Mouse (Mus musculus): ENCODE results near the gene Adam23. TPM values are rescaled to one million over a fixed set of nuclear protein-coding genes. Genes with fewer than 3 reads are reported as not detected.

Gene Adam23
- polyA plus RNA-seq, 1 experiment from 2014 or later, result 1.9 TPM

GRCm38 (mm10) chr1:63434052-63434451, 11.6 kb upstream of the Adam23 start:
- Histone ChIP-seq H3K36me3 (ENCODE audit: control insufficient read depth, insufficient read depth, low read length) (no peaks in the 10 kb centered on the region), H3K27ac (replicated peaks in 1 of 2; ENCODE audit: control insufficient read depth in 1 of 2, insufficient read depth in 1 of 2, low read depth in 2 of 2, low read length in 2 of 2) (no peak overlapping the region), H3K27me3 (ENCODE audit: control insufficient read depth, insufficient read depth, low read length) (no peaks in the 10 kb centered on the region), H3K4me1 (ENCODE audit: control insufficient read depth in 2 of 2, insufficient read depth in 2 of 2, low read length in 2 of 2) (peaks cover 0 to 3% of the 10 kb centered on the region in 2 experiments; a peak in 2 of 4 replicates), H3K4me2 (ENCODE audit: low read length) (no peak overlapping the region), H3K9me3 (ENCODE audit: control insufficient read depth, low read length) (no peaks in the 10 kb centered on the region), H3K4me3 (ENCODE audit: control insufficient read depth in 1 of 2, insufficient read depth in 1 of 2, low read depth in 1 of 2, low read length in 2 of 2) (no peak overlapping the region), H3K9ac (ENCODE audit: low read length) (no peak overlapping the region)
- ATAC-seq (ENCODE audit: insufficient number of reproducible peaks, insufficient read depth, low FRiP score, low read depth), result no peak
- WGBS, result 46% methylated on average over 7 of the region's 7 CpGs

GRCm38 (mm10) chr1:63437529-63437928, 8.2 kb upstream of the Adam23 start:
- Histone ChIP-seq H3K9me3 (ENCODE audit: control insufficient read depth, low read length) (no peaks in the 10 kb centered on the region), H3K4me3 (ENCODE audit: control insufficient read depth in 1 of 2, insufficient read depth in 1 of 2, low read depth in 1 of 2, low read length in 2 of 2) (no peak overlapping the region), H3K36me3 (ENCODE audit: control insufficient read depth, insufficient read depth, low read length) (no peaks in the 10 kb centered on the region), H3K9ac (ENCODE audit: low read length) (no peak overlapping the region), H3K27me3 (ENCODE audit: control insufficient read depth, insufficient read depth, low read length) (0 out of 2 replicates have a peak, but pooled peaks cover 3% of the 10 kb centered on the region), H3K27ac (replicated peaks in 1 of 2; ENCODE audit: control insufficient read depth in 1 of 2, insufficient read depth in 1 of 2, low read depth in 2 of 2, low read length in 2 of 2) (no peak overlapping the region), H3K4me1 (ENCODE audit: control insufficient read depth in 2 of 2, insufficient read depth in 2 of 2, low read length in 2 of 2) (no peaks in the 10 kb centered on the region), H3K4me2 (ENCODE audit: low read length) (no peak overlapping the region)
- no peak for ATAC-seq (ENCODE audit: insufficient number of reproducible peaks, insufficient read depth, low FRiP score, low read depth)
- 23% methylated on average over 3 of the region's 3 CpGs for WGBS

GRCm38 (mm10) chr1:63442186-63442585, 3.5 kb upstream of the Adam23 start:
- Histone ChIP-seq H3K4me2 (ENCODE audit: low read length) (no peak overlapping the region), H3K36me3 (ENCODE audit: control insufficient read depth, insufficient read depth, low read length) (no peaks in the 10 kb centered on the region), H3K9ac (ENCODE audit: low read length) (no peak overlapping the region), H3K27ac (replicated peaks in 1 of 2; ENCODE audit: control insufficient read depth in 1 of 2, insufficient read depth in 1 of 2, low read depth in 2 of 2, low read length in 2 of 2) (no peak overlapping the region), H3K4me1 (ENCODE audit: control insufficient read depth in 2 of 2, insufficient read depth in 2 of 2, low read length in 2 of 2) (no peaks in the 10 kb centered on the region), H3K4me3 (ENCODE audit: control insufficient read depth in 1 of 2, insufficient read depth in 1 of 2, low read depth in 1 of 2, low read length in 2 of 2) (no peak overlapping the region), H3K27me3 (ENCODE audit: control insufficient read depth, insufficient read depth, low read length) (peaks cover 33% of the 10 kb centered on the region), H3K9me3 (ENCODE audit: control insufficient read depth, low read length) (no peaks in the 10 kb centered on the region)
- no peak for ATAC-seq (ENCODE audit: insufficient number of reproducible peaks, insufficient read depth, low FRiP score, low read depth)
- 54% methylated on average over 2 of the region's 2 CpGs for WGBS

- Histone ChIP-seq H3K4me1 (ENCODE audit: control insufficient read depth in 2 of 2, insufficient read depth in 2 of 2, low read length in 2 of 2) (no peaks in the 10 kb centered on the region), H3K4me3 (ENCODE audit: control insufficient read depth in 1 of 2, insufficient read depth in 1 of 2, low read depth in 1 of 2, low read length in 2 of 2) (no peak overlapping the region), H3K27ac (replicated peaks in 1 of 2; ENCODE audit: control insufficient read depth in 1 of 2, insufficient read depth in 1 of 2, low read depth in 2 of 2, low read length in 2 of 2) (no peak overlapping the region), H3K27me3 (ENCODE audit: control insufficient read depth, insufficient read depth, low read length) (peaks cover 33% of the 10 kb centered on the region), H3K9me3 (ENCODE audit: control insufficient read depth, low read length) (no peaks in the 10 kb centered on the region), H3K36me3 (ENCODE audit: control insufficient read depth, insufficient read depth, low read length) (no peaks in the 10 kb centered on the region), H3K4me2 (ENCODE audit: low read length) (no peak overlapping the region), H3K9ac (ENCODE audit: low read length) (no peak overlapping the region)
- no peak for ATAC-seq (ENCODE audit: insufficient number of reproducible peaks, insufficient read depth, low FRiP score, low read depth)
- WGBS, result 66% methylated on average over 4 of the region's 4 CpGs
Measured at GRCm38 (mm10) chr1:63442616-63443015, 3.1 kb upstream of the Adam23 start.

- no peak for ATAC-seq (ENCODE audit: insufficient number of reproducible peaks, insufficient read depth, low FRiP score, low read depth)
- Histone ChIP-seq H3K4me2 (ENCODE audit: low read length) (peak overlapping the region; percentile 97), H3K27me3 (ENCODE audit: control insufficient read depth, insufficient read depth, low read length) (peaks cover 37% of the 10 kb centered on the region), H3K9me3 (ENCODE audit: control insufficient read depth, low read length) (no peaks in the 10 kb centered on the region), H3K36me3 (ENCODE audit: control insufficient read depth, insufficient read depth, low read length) (no peaks in the 10 kb centered on the region), H3K4me3 (ENCODE audit: control insufficient read depth in 1 of 2, insufficient read depth in 1 of 2, low read depth in 1 of 2, low read length in 2 of 2) (peak overlapping the region in 1 of 2 experiments; percentile 56; a peak in 3 of 4 replicates), H3K27ac (replicated peaks in 1 of 2; ENCODE audit: control insufficient read depth in 1 of 2, insufficient read depth in 1 of 2, low read depth in 2 of 2, low read length in 2 of 2) (no peak overlapping the region), H3K4me1 (ENCODE audit: control insufficient read depth in 2 of 2, insufficient read depth in 2 of 2, low read length in 2 of 2) (no peaks in the 10 kb centered on the region), H3K9ac (ENCODE audit: low read length) (no peak overlapping the region)
- 49% methylated on average over 10 of the region's 10 CpGs for WGBS
Measured at GRCm38 (mm10) chr1:63445149-63445609, 512 bp upstream of the Adam23 start.

- Histone ChIP-seq H3K36me3 (ENCODE audit: control insufficient read depth, insufficient read depth, low read length) (no peaks in the 10 kb centered on the region), H3K4me1 (ENCODE audit: control insufficient read depth in 2 of 2, insufficient read depth in 2 of 2, low read length in 2 of 2) (no peaks in the 10 kb centered on the region), H3K9ac (ENCODE audit: low read length) (peak overlapping the region; percentile 63), H3K4me3 (ENCODE audit: control insufficient read depth in 1 of 2, insufficient read depth in 1 of 2, low read depth in 1 of 2, low read length in 2 of 2) (peak overlapping the region; percentile 51 to 56), H3K4me2 (ENCODE audit: low read length) (peak overlapping the region; percentile 97), H3K27me3 (ENCODE audit: control insufficient read depth, insufficient read depth, low read length) (peaks cover 34% of the 10 kb centered on the region), H3K9me3 (ENCODE audit: control insufficient read depth, low read length) (no peaks in the 10 kb centered on the region), H3K27ac (replicated peaks in 1 of 2; ENCODE audit: control insufficient read depth in 1 of 2, insufficient read depth in 1 of 2, low read depth in 2 of 2, low read length in 2 of 2) (no peak overlapping the region)
- ATAC-seq (ENCODE audit: insufficient number of reproducible peaks, insufficient read depth, low FRiP score, low read depth), result no peak
- under 1% methylated on average over 52 of the region's 68 CpGs for WGBS
Measured at GRCm38 (mm10) chr1:63446047-63446704, 485 bp downstream of the Adam23 start.

- no peak for ATAC-seq (ENCODE audit: insufficient number of reproducible peaks, insufficient read depth, low FRiP score, low read depth)
- H3K36me3 ChIP-seq (ENCODE audit: control insufficient read depth, insufficient read depth, low read length), result no peaks in the 10 kb centered on the region
- WGBS, result 70% methylated on average over 2 of the region's 2 CpGs
- H3K4me1 ChIP-seq (ENCODE audit: control insufficient read depth in 2 of 2, insufficient read depth in 2 of 2, low read length in 2 of 2), result no peaks in the 10 kb centered on the region
- H3K4me3 ChIP-seq (ENCODE audit: control insufficient read depth in 1 of 2, insufficient read depth in 1 of 2, low read depth in 1 of 2, low read length in 2 of 2), result peak overlapping the region in 1 of 2 experiments; percentile 56; a peak in 2 of 4 replicates
- no peak overlapping the region for H3K9ac ChIP-seq (ENCODE audit: low read length)
- H3K27ac ChIP-seq (replicated peaks in 1 of 2; ENCODE audit: control insufficient read depth in 1 of 2, insufficient read depth in 1 of 2, low read depth in 2 of 2, low read length in 2 of 2), result no peak overlapping the region
- H3K4me2 ChIP-seq (ENCODE audit: low read length), result peak overlapping the region; percentile 97
- H3K27me3 ChIP-seq (ENCODE audit: control insufficient read depth, insufficient read depth, low read length), result peaks cover 34% of the 10 kb centered on the region
- H3K9me3 ChIP-seq (ENCODE audit: control insufficient read depth, low read length), result no peaks in the 10 kb centered on the region
Measured at GRCm38 (mm10) chr1:63446721-63447120, 1.0 kb downstream of the Adam23 start.

GRCm38 (mm10) chr1:63450091-63450490, 4.4 kb downstream of the Adam23 start:
- peaks cover 22% of the 10 kb centered on the region for H3K27me3 ChIP-seq (ENCODE audit: control insufficient read depth, insufficient read depth, low read length)

More at GRCm38 (mm10) chr1:63450091-63450490, 4.4 kb downstream of the Adam23 start:
- H3K4me3 ChIP-seq (ENCODE audit: control insufficient read depth in 1 of 2, insufficient read depth in 1 of 2, low read depth in 1 of 2, low read length in 2 of 2), result no peak overlapping the region
- no peak overlapping the region for H3K9ac ChIP-seq (ENCODE audit: low read length)
- H3K36me3 ChIP-seq (ENCODE audit: control insufficient read depth, insufficient read depth, low read length), result no peaks in the 10 kb centered on the region
- no peaks in the 10 kb centered on the region for H3K9me3 ChIP-seq (ENCODE audit: control insufficient read depth, low read length)
- no peak overlapping the region for H3K27ac ChIP-seq (replicated peaks in 1 of 2; ENCODE audit: control insufficient read depth in 1 of 2, insufficient read depth in 1 of 2, low read depth in 2 of 2, low read length in 2 of 2)
- 79% methylated on average over 4 of the region's 4 CpGs for WGBS
- H3K4me2 ChIP-seq (ENCODE audit: low read length), result no peak overlapping the region
- no peak for ATAC-seq (ENCODE audit: insufficient number of reproducible peaks, insufficient read depth, low FRiP score, low read depth)
- H3K4me1 ChIP-seq (ENCODE audit: control insufficient read depth in 2 of 2, insufficient read depth in 2 of 2, low read length in 2 of 2), result peaks cover 0 to 5% of the 10 kb centered on the region in 2 experiments; a peak in 1 of 4 replicates
